Mouse (Mus musculus) layer of hippocampus, postnatal 25 days (tissue): ENCODE data around the gene Cubn. TPM values are rescaled to one million over a fixed set of nuclear protein-coding genes. Genes with fewer than 3 reads are reported as not detected.

Experiments
- DNase-seq, 2 experiments: peaks; one replicate each; pipeline ENCODE4 v3.0.0; 2022; ENCODE audit warnings: mixed read lengths in 2 of 2, low spot score in 1 of 2; ENCODE audit errors: extremely low spot score in 1 of 2
- total RNA-seq, 2 experiments: library from RNA; stranded (reverse); gene quantifications; 2 replicates each; pipeline ENCODE4 v1.2.3; 2021

The Cubn gene
- total RNA-seq, 2 experiments from 2014 or later, result 0.10 to 0.14 TPM

DNA sequence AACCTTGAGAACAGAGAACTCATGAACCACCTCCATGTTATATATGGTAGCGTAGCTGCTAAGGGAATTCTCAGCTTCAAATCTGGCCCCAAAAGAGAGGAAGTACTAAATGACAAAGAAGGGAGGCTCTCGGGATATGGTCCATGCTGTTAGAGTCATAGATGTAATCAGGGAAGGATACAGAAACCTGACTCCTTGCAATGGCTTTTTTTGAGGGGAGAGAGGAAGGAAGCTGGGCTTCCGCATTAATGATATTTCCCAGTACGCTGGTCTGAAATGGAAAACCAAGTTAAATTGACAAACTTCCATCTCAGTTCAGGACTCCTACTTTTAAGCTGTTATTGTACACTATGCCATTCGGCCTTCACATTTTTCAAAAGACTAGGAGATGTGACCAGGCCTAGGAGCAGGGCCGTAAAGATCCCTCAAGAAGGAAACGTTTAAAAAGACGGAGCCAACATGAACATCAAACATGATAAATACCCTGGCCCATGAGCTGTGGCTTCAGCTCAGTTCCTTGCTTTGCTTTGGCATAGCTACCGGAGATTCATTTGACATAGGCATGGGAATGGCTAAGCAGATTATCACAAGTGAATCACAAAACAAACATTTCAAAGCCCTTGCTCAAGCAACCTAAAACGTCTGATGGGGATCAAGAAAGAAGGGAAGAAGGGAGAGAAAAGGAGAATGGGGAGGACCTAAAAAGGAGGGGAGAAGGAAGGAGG, 120.4 kb downstream of the Cubn start:
- DNase-seq, result no peak

DNA sequence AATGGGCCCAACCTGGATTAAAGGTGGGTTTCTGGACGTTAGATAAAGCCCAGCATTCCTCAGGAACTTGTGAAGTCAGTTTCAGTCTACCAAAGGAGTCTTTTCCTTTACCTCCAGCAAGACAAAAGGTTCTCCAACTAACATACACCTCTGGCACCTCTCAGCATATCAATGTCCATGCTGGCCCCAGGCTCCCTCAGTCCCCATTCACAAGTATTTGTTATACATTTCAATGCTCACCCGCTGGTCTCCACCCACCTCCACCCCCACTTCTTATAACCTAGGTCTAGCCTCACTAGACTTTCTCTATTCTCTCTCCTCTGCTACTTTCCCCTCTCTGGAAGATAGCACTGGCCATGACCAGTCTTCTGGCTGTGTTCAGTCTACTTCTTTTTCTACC, 121.1 kb downstream of the Cubn start:
- no peak for DNase-seq

DNA sequence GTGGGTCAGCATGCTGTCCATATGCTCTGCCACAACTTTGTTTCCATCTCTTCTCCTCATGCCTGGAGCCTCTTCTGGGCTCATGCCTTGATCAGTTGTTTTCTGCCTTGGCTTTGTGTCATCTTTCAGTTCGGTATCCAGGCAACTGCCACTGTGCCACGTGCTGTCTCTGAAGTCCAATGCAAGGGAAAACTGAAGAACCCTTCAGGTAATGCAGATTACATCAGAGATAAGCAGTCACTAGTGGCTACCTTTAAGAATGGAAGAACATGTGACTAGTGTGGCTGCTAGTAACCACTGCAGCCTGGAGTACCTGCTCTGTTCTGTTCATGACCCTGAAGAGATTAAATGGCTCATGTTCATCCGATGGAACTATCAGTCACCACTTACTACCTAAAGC, 123.1 kb downstream of the Cubn start:
- no peak for DNase-seq

DNA sequence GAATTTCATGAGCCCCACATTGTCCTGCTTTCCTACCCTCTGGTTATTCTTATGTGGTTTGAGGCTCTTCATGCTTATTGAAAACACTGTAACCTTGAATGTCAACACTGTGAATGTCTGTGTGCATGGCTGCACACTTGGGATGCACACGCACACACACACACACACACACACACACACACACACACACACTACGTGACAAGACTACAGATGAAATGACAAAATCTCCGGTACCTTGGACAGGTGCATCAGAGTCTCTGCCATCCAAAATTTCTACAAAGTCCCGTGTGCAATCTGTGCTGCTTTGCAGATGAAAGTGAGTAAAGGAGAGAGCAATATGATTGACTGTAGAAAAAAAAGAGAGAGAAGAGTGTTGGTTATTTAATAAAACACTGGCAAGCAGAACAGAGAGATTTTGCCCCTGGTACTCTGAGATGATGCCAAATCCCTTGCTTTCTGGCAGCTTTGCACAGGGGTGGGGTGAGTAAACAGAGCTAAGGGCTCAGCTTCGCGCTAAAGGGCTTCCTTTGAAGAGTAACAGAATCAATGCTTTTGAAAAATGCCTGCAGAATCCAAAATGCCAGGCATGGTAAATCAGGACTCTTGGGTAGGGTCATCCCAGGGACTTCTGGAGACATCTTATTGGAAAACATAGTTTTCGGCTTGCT, 133.6 kb downstream of the Cubn start:
- DNase-seq, result no peak

DNA sequence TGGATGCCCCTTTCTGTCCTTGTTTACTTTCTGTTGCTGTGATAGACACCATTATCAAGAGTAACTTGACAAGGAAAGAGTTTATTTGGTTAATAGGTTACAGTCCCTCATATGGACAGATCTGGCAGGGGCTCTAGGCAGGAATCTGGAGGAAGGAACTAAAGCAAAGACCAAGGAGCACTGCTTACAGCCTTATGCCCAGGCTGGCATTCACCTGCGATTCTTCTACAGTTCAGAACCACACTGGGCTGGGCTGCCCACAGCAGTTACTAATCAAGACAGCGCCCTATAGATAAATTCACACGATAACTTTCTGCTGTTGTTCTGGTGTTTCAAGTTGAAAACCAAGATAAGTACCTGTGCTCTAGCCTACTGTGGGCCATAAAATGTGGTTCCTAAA, 138.8 kb downstream of the Cubn start:
- no peak for DNase-seq

DNA sequence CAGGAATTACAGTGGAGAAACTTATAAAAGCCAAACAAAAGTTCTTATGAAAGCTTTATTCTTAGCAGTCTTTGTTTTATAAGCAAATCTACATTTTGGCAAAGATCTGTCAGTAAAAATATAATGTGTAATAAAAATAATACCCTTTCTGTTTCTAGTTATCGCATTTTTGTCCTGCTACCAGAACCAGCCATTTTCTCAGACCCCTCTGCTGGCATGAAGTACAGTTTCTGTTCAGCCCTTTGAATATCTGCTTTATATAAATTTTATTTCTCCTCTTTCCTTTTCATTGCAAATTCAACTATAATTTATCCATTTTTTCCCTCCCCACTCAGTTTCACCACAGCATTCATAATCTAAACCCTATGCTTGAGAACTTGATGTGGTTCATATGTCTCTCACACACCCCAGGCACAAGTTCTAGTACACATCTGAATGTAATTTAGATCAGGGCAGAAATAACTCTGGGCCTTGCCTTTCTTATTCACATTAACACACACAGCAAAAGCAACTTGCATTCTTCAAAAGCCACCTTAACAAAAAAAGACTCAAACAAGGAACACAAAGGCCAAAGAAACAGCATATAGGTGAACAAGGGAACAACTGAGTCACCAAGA, 139.4 kb downstream of the Cubn start:
- no peak for DNase-seq

DNA sequence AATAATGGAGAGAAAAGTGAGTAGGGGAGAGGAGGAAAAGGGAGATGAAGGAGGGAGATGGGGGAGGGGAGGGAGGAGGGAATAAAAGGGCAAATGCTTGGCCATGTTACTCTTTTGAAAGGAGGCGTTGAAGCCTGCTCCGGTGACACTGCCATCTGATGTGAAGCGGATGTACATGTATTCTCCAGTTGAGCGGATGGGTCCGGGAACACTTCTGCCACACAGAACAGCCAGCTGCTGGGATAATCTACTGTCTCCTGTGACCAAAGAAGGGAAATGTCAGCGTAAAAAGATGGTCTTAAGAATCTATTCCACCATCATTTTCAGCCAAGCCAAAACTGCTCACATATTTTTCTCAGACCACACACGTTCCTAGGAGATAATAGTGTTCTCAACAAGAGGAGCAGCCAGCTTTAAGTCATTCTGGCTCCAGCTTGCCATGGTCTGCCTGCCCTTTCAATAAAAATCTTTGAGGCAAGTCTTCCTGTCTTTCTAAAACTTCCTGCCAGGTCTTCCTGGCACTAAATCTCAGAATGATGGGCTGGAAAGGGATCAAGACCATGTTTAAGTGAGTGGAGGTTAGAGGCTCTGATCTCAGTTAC, 149.2 kb downstream of the Cubn start:
- no peak for DNase-seq

DNA sequence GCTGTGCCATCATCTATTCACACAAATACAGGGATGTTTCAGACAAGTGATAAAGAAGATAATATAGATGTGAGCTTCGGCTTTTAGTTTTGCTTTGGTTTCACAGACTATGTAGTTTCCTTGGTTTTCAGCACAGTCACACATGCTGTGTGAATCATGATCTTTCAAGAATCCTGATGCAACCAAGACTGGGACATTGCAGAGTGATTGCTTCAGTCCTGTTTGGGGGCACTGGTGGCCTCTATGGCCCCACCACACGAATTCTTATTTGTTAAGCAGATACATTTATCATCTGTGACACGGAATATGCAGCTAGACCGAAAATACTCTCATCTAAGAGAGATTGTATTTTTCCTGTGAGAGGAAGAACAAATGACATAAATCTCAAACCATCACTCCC, 156.2 kb downstream of the Cubn start:
- DNase-seq, result no peak

DNA sequence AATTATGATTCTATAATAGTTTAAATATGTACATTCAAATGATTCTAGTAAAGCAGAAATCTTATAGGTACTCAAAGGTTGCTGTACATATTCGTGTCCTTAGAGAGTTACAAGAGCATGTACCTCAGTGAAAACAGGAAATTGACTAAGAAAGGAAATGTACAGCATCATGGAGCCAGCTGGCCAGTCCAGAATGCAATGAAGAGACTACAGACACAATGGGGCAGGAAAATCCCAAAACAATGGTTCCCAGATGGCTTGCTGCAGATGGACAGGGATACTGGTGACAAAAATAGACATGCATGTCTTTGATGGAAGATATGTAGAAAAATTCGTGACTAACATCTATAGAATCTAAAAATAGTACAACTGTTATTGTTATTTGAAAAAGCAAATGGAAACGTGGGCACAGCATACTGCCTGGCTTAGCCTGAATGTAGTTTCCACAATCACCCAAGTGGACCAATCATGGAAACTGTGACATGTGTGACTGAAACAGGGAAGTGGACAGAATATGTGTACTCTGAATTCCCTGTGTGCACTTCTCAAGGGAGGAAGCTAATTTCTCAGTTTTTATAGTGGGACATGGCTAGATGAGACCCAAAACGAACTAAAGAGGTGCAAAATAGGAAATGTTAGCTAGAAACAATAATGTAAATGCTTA, 161.7 kb downstream of the Cubn start:
- DNase-seq, result no peak

DNA sequence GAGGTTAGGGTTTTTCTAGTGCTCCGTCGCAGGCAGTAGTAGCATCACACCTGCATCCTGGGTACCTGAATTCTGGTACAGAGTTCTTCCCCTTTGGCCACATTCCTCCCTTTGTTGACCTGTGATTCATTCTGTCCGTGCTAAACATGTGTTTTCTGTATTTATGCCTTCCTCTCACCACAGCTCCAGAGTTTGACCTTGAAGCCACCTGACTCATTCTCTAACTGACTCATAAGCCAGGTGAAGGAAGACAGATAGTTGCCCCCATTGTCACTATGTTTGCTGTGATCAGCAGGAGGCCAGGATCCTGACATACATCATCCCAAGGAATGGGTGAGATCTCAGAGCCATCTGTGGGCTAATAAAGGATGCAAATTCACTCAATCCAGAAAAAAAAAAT, 188.2 kb downstream of the Cubn start:
- DNase-seq, result no peak

DNA sequence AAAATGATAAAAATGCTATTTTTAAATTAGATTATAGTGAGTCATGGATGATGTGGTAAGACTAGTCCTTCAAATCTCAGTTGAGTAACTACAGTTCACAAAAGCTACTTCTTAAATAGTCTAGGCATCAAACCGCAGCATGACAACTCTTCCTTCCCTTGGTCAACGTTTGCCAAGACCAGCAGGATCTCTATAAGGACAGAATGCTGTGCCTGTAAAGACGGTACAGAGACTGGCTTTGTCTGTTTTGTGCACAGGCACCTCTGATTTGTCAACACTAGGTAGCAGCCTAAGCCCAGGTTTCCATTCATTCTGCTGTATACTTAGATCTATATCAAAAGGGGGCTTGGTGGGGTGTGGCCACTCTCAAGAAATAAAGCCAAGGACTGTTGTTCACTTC, 192.6 kb downstream of the Cubn start:
- peak in 1 of 2 experiments; percentile 8 for DNase-seq

DNA sequence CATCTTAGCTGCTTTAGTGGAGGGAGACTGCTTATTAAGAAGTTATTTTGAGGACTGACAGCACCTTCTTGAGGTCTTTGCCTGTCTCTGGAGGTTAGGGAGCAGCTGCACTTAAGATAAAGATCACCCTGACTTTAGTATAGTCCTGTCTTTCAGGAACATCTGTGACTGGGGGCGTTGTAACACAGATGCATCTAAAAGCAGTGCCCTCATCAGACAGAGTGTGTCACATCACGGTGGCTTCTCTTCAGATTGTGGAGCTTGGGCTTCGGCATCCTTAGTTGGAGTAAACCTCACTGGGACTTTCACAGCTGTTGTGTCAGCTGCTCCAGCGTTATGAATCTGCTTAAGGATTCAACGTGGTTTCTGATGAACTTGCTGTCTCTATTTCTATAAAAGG, 193.9 kb downstream of the Cubn start:
- no peak for DNase-seq

DNA sequence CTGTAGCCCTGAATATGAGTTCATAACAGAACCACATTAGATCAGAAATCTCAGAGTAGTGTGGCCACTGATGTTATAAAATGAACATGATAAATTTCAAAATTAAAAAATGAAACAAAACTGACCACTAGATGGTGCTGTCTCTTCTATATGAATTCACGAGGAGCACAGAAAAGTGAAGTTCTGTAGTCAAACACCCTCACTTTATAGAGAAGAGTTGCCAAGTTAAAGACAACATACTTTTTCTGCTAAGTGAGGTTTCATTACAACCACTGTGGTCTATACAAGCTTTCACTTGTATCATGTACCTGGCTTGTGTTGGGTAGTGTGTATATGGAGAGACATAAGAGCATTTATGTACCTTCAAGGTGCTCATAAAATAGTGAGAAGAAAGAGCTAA, 201.0 kb downstream of the Cubn start:
- DNase-seq, result no peak

DNA sequence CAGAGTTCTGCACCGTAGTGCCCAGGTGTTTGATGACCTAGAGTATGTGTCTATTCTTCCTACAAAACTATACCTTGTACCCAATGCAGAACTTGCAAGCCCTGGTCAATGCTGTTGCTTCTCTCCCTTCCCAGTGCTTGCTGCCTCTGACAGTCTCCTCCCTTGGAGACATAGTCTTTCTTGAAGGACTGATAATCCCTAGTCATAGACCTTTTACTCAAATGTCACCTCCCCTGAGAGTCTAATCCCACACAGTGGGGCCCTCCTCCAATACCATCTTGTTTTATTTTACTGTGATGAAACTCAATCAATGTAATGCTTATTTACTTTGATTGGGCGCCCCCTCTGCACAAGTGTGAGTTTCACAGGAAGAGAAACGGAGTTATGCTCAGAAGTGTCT, 201.5 kb downstream of the Cubn start:
- no peak for DNase-seq

DNA sequence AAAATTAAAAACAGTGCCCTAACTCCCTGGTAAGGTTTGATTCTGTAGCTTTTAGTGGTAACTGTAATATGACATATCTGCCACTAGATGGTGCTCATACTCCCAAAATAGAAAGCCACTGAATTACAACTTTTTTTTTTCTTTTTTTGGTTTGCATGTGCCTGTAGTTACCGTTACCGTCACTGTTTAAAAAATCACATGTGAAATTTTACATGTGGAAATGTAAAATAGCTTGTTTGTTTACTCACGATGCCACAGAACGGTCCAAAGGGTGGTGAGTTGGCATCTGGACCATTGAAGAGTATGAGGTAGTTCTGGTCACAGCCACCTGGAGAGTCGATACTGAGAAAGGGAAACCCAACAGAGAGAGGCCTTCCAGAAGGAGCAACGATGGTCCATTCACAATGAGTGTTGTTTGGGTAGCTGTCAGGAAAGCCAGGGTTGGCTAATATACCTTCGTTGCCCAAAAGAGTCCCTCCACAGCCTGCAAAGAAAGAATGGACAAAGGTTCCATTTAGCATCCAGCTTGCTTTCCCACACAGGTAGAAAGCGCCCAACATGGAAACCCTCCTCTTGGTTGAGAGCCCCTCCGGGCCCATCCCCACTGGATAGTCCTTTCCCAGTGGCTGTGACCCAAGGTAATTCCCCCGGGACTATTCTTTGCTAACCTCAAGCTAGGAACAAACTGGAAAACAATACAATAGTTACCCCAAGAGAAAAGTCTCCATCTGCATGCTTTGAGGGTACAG, 213.3 kb downstream of the Cubn start:
- no peak for DNase-seq

DNA sequence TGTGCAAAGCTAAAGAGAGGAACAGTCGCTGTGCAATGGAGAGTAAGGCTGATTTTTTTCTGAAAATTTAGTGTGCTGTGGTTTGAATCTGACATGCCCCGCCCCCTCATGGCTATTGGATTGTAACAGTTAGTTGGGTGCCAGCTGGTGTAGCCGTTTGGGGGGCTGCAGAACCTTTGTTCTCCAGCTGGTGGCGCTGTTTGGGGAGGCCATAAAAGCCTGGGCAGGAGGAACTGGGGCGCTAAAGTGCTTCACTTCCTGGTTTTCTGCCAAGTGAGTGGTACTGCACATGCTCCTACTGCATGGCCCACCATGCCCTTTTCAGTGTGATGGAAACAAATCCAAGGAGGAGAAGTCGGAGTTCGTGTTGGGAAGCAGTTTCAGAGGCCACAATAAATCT, 215.7 kb downstream of the Cubn start:
- DNase-seq, result no peak

DNA sequence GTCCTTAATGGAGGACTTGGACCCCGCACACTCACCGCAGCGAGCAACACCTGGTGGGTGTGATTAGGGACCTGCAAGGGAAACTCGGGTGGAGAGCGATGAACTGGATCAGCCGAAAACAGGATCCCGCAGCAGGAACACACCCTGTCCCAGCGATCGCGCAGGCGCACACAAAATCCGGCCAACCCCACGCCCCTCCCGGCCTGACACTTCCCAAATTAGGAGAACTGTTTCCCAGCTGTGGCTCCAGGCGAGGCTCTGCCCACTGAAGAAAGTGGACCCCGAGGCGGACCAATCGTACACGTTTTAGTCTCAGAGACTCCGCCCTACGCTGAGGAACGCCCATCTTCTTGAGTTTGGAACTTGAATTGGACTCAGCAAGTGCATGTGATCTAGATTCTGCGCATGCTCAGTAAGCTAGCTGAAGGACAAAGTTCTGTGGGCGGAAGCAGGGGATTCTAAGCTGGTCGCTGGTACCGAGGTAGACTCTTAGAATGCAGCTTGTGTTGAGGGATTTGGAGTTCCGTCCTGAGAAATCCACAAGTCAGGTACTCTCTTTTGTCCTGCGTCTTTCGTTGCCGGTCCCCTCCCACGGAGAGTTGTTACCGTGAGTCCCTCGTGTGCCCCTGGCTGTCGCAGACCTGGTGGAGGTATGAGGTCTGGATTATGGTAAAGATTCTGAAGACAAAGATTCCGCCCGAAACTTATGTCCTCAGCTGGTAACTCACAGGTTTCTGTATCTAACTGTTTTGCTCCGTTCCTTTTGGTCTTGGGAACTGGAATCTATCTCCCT, 220.3 kb downstream of the Cubn start, which contains the start of gene Rsu1:
Gene Rsu1, minus strand, starts transcription at position 251 of the 793 bp plus-strand sequence.
- DNase-seq, result peak; percentile 76 to 80

DNA sequence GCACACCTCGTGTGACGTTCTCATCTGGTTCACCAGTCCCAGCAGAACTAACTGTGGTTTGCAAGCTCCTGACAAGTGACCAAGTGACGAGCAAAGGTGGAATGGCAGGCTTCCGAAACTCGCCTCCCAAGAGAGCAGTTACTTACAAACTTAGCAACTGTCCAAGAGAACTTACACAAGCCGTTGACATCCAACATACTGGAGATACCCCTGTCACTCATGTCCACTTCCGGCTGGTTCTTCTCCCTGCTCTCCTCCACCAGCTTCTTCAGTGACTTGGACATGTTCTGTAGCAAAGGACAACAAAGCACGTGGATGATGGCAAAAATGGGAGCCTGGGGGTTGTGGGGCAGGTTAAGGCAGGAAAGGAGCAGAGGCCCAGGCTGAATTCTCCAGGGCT, 220.9 kb downstream of the Cubn start:
- DNase-seq, result no peak

DNA sequence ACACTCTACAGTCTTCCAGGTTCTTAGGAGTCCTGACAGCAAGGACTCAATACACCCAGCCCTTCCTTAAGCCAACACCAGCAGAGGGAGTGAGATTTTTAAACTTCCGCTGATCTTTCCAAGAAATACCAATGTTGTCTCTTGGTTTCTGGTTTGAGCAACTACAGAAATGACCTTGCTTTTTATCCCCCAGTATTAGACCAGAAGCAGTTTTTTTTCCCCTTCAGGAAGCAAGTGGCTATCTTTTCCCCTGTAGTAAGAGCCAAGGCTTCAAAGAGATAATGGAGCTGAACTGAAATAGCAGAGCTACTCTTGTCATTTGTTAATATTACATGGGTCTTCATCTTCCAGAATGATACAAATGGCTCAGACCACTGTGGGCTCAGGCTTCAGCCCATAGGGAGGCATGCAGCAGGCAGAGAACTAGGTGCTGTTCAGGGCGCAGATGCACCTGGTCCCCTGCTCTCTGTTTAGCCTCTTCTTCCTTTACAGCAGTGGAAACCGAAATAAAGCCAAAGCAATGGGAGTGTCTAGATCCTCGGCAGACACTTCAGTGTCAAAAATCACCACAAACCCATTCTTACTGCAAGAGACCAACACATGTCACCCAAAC, 222.8 kb downstream of the Cubn start:
- no peak for DNase-seq
